Mouse (Mus musculus): ENCODE results near the gene Maz. TPM values are rescaled to one million over a fixed set of nuclear protein-coding genes. Genes with fewer than 3 reads are reported as not detected.

The Maz gene
- polyA plus RNA-seq, 2 experiments, result 27.3 to 97.5 TPM

DNA sequence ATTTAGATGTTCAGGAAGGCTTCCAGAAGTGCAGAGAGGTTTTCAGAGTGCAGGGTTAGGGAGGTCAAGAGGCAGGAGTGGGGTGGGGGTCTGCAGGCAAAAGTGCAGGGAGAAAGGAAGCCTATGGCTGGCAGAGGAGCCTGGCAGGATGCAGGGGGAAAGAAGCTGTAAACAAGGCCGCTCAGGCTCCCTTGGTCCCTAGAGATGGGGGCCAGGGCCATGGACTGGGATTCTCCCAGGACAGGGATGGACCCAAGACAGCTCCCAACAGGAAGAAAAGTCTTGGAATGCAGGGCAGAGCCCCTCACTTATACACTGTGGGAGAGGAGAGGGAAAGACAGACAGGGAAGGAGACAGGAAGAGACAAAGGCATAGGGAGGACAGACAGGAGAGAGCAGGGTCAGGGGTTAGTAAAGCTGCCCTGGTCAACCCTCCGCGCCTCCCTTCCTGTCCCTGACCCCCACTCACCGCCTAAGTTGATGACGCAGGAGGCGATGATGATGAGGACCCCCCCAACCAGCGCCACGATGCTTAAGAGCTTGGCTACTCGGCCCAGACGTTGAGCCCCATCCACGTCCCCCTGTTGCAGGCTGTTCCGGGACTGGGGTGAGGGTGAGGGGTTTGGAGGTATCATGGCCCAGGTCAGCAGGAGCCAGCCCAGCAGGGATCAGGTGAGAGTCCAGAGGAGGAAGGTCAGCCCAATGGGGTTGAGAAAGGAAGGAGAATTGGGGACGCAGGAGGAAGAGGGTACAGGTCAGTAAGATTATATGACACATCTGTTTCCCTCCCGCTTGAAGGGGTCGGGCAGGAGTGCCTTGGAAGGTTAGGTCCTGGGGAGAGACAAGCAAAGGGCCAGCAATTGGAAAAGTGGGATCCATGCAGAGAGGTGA lies 8.2 kb downstream of the Maz start:
- Histone ChIP-seq H3K4me1 (replicated peaks; ENCODE audit: control insufficient read depth in 2 of 2, insufficient read depth in 2 of 2, low read length in 1 of 2) (peaks cover 16 to 29% of the 10 kb centered on the region in 2 experiments), H3K27me3 (ENCODE audit: control insufficient read depth, insufficient read depth, low read length) (no peaks in the 10 kb centered on the region), H3K4me2 (ENCODE audit: low read depth) (no peak overlapping the region), H3K9me3 (ENCODE audit: control insufficient read depth, low read length) (no peaks in the 10 kb centered on the region), H3K36me3 (replicated peaks; ENCODE audit: control insufficient read depth, insufficient read depth, low read depth) (peaks cover 19% of the 10 kb centered on the region), H3K27ac (no peak overlapping the region), H3K9ac (replicated peaks) (no peak overlapping the region), H3K4me3 (ENCODE audit: insufficient read depth in 1 of 2, low read depth in 2 of 2, low read length in 2 of 2) (no peak overlapping the region)
- ATAC-seq (ENCODE audit: insufficient read depth) (no peak), DNase-seq (ENCODE audit: low read depth in 3 of 3, low spot score in 3 of 3) (no peak)
- TF ChIP-seq EP300 (IDR thresholded peaks at IDR 0.05; ENCODE audit: low read depth) (no peak), CTCF (IDR thresholded peaks at IDR 0.05; ENCODE audit: low read depth) (no peak)
- WGBS (ENCODE audit: insufficient replicate concordance), result 75% methylated on average over 15 of the region's 15 CpGs

DNA sequence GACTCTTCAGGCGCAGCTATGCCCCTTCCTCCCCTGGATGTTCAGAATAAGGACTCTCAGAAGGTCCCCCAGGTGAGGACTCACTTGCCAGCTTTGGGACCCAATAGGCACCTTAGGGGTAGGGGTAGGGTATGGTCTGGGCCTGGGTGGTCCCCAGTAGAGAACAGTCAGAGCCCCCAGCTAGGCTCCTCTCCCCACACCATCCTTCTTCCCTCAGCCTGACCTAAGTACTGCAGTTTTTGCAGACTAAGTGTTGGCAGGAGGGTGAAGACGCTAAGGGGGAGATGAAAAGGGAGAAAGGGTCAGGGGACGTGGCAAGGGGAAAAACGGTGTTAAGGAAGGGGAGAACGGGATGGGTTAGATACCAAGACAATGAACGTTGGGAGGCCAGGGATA lies 8.9 kb downstream of the Maz start:
- H3K27me3 ChIP-seq (ENCODE audit: control insufficient read depth, insufficient read depth, low read length), result no peaks in the 10 kb centered on the region
- peak overlapping the region; percentile 31; the same call in 1 of the 2 replicates for H3K4me2 ChIP-seq (ENCODE audit: low read depth)
- 46% methylated on average over 6 of the region's 6 CpGs for WGBS (ENCODE audit: insufficient replicate concordance)
- H3K4me3 ChIP-seq (ENCODE audit: insufficient read depth in 1 of 2, low read depth in 2 of 2, low read length in 2 of 2), result no peak overlapping the region
- peaks cover 12% of the 10 kb centered on the region for H3K36me3 ChIP-seq (replicated peaks; ENCODE audit: control insufficient read depth, insufficient read depth, low read depth)
- H3K4me1 ChIP-seq (replicated peaks; ENCODE audit: control insufficient read depth in 2 of 2, insufficient read depth in 2 of 2, low read length in 1 of 2), result peaks cover 9 to 30% of the 10 kb centered on the region in 2 experiments
- DNase-seq (ENCODE audit: low read depth in 3 of 3, low spot score in 3 of 3) (no peak), ATAC-seq (ENCODE audit: insufficient read depth) (no peak)
- no peak for TF ChIP-seq EP300 (IDR thresholded peaks at IDR 0.05; ENCODE audit: low read depth)
- TF ChIP-seq CTCF (IDR thresholded peaks at IDR 0.05; ENCODE audit: low read depth), result no peak
- H3K27ac ChIP-seq, result peak overlapping the region; percentile 14; the same call in 1 of the 2 replicates
- H3K9ac ChIP-seq (replicated peaks), result no peak overlapping the region; the same call in 1 of the 2 replicates
- H3K9me3 ChIP-seq (ENCODE audit: control insufficient read depth, low read length), result no peaks in the 10 kb centered on the region

DNA sequence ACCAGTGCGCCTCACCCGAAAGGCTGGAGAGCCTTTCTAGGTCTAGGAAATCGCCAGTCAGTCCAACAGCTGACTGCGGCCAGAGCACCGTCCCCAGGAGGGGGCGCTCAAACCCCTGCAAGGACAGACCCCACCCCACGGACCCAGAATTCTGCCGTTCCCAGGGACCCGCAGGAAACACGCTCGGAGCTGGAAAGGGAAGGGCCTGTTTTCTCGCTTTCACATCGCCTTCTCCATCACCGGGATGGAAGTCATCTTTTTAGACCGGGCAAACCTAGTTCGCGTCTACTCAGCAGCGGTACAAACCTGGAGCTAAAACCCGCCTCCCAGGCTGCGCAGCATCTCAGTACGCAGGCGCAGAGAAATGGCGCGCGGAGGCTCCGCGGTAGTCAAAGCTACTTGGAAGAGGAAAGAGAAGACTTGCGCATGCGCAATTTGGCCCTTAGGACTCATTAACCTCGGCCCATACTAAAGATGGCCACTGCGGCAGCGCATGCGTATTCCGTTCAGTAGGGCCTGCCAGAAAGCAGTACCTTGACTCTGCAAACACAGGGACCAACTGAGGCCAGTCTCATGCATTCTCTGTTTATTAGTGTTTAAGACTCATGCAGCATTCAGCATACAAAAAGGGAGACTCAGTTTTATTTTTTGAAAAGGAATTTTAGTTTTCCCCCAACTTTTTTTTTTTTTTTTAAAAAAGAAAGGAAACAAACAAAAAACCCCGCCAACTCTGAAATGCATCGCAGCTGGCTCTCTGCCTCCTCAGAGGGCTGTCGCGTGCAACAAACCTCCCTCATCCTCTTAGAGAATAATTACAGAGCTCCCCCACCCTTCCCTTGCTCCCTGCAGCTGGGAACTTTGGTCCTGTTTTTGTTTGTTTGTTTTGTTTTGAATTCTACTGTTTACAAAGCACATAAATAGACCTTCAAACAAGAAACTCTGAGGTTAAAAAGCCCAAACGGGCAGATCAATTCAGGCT lies 9.6 kb downstream of the Maz start, which contains the start of gene Pagr1a:
Pagr1a (minus strand) TSS at position 382 of the 979 bp plus-strand sequence.
- peak within 1 kb of the TSS; percentile 83 for H3K9ac ChIP-seq (replicated peaks)
- 5% methylated on average over 39 of the region's 39 CpGs for WGBS (ENCODE audit: insufficient replicate concordance)
- peaks cover 9 to 24% of the 10 kb centered on the region in 2 experiments for H3K4me1 ChIP-seq (replicated peaks; ENCODE audit: control insufficient read depth in 2 of 2, insufficient read depth in 2 of 2, low read length in 1 of 2)
- H3K27me3 ChIP-seq (ENCODE audit: control insufficient read depth, insufficient read depth, low read length), result no peaks in the 10 kb centered on the region
- peak within 1 kb of the TSS; percentile 80 to 93 for H3K4me3 ChIP-seq (ENCODE audit: insufficient read depth in 1 of 2, low read depth in 2 of 2, low read length in 2 of 2)
- peak; percentile 85 for ATAC-seq (ENCODE audit: insufficient read depth)
- DNase-seq (ENCODE audit: low read depth in 3 of 3, low spot score in 3 of 3), result peak; percentile 100
- H3K27ac ChIP-seq, result peak within 1 kb of the TSS; percentile 79
- H3K4me2 ChIP-seq (ENCODE audit: low read depth), result peak within 1 kb of the TSS; percentile 98
- peaks cover 7% of the 10 kb centered on the region for H3K36me3 ChIP-seq (replicated peaks; ENCODE audit: control insufficient read depth, insufficient read depth, low read depth)
- TF ChIP-seq CTCF (IDR thresholded peaks at IDR 0.05; ENCODE audit: low read depth), result peak; percentile 94
- no peak for TF ChIP-seq EP300 (IDR thresholded peaks at IDR 0.05; ENCODE audit: low read depth)
- no peaks in the 10 kb centered on the region for H3K9me3 ChIP-seq (ENCODE audit: control insufficient read depth, low read length)

DNA sequence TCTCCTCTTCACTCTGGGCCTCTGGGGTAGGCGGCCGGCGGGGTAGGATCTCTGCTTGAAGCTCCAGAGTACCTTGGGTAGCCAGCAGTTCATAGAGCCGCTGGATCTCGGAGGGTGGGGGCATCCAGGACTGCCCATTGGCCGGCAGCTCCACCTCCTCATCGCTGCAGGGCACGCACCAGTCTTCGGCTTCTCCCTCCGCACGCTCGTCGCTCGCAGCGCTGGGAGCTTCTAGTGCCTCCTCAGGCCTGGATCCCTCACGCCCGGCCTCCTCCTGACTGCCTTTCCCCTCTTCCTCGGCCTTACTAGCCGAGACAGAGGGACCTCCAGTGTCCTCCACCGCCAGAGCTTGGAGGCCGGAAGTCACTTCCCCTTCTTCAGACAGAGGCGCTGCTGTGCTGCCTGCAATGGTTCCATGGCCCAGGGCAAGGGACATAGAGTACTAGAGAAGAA lies 10.3 kb downstream of the Maz start:
- WGBS (ENCODE audit: insufficient replicate concordance), result under 1% methylated on average over 22 of the region's 22 CpGs
- TF ChIP-seq EP300 (IDR thresholded peaks at IDR 0.05; ENCODE audit: low read depth), result no peak
- no peak for TF ChIP-seq CTCF (IDR thresholded peaks at IDR 0.05; ENCODE audit: low read depth)
- H3K4me1 ChIP-seq (replicated peaks; ENCODE audit: control insufficient read depth in 2 of 2, insufficient read depth in 2 of 2, low read length in 1 of 2), result peaks cover 5 to 18% of the 10 kb centered on the region in 2 experiments; a peak in 3 of 4 replicates
- peak; percentile 67 for ATAC-seq (ENCODE audit: insufficient read depth)
- no peaks in the 10 kb centered on the region for H3K9me3 ChIP-seq (ENCODE audit: control insufficient read depth, low read length)
- H3K27me3 ChIP-seq (ENCODE audit: control insufficient read depth, insufficient read depth, low read length), result no peaks in the 10 kb centered on the region
- peak overlapping the region; percentile 80 to 93 for H3K4me3 ChIP-seq (ENCODE audit: insufficient read depth in 1 of 2, low read depth in 2 of 2, low read length in 2 of 2)
- peak in 1 of 3 experiments; percentile 37 for DNase-seq (ENCODE audit: low read depth in 3 of 3, low spot score in 3 of 3)
- peak overlapping the region; percentile 83 for H3K9ac ChIP-seq (replicated peaks)
- H3K4me2 ChIP-seq (ENCODE audit: low read depth), result peak overlapping the region; percentile 98
- peak overlapping the region; percentile 79 for H3K27ac ChIP-seq
- peaks cover 5% of the 10 kb centered on the region for H3K36me3 ChIP-seq (replicated peaks; ENCODE audit: control insufficient read depth, insufficient read depth, low read depth)

DNA sequence TGATC lies 10.6 kb downstream of the Maz start, which contains the start of gene Pagr1b:
Pagr1b (minus strand) TSS at position 4 of the 5 bp plus-strand sequence.
- H3K4me1 ChIP-seq (replicated peaks; ENCODE audit: control insufficient read depth in 2 of 2, insufficient read depth in 2 of 2, low read length in 1 of 2), result peaks cover 5 to 15% of the 10 kb centered on the region in 2 experiments; a peak in 3 of 4 replicates
- H3K27ac ChIP-seq, result peak within 1 kb of the TSS; percentile 79
- H3K9ac ChIP-seq (replicated peaks), result peak within 1 kb of the TSS; percentile 83
- peak within 1 kb of the TSS; percentile 98 for H3K4me2 ChIP-seq (ENCODE audit: low read depth)
- H3K4me3 ChIP-seq (ENCODE audit: insufficient read depth in 1 of 2, low read depth in 2 of 2, low read length in 2 of 2), result peak within 1 kb of the TSS; percentile 80 to 93
- DNase-seq (ENCODE audit: low read depth in 3 of 3, low spot score in 3 of 3), result no peak
- TF ChIP-seq CTCF (IDR thresholded peaks at IDR 0.05; ENCODE audit: low read depth) (no peak), EP300 (IDR thresholded peaks at IDR 0.05; ENCODE audit: low read depth) (no peak)
- H3K36me3 ChIP-seq (replicated peaks; ENCODE audit: control insufficient read depth, insufficient read depth, low read depth), result peaks cover 5% of the 10 kb centered on the region
- no peaks in the 10 kb centered on the region for H3K9me3 ChIP-seq (ENCODE audit: control insufficient read depth, low read length)
- H3K27me3 ChIP-seq (ENCODE audit: control insufficient read depth, insufficient read depth, low read length), result no peaks in the 10 kb centered on the region
- ATAC-seq (ENCODE audit: insufficient read depth), result no peak

Measured in liver, embryonic 14.5 days (tissue).